Mouse (Mus musculus) stomach, embryonic 14.5 days (tissue): ENCODE results near the gene Laptm4a. TPM values are rescaled to one million over a fixed set of nuclear protein-coding genes. Genes with fewer than 3 reads are reported as not detected.

Experiments used
- ATAC-seq: fragments of 200-750 bp; cut with Nextera tagmentation; 2 replicates; pipeline ENCODE4 v1.8.0; 2017; ENCODE audit warnings: low read depth, moderate TSS enrichment; ENCODE audit not compliant: insufficient number of reproducible peaks, insufficient read depth, low FRiP score
- H3K27ac ChIP-seq: fragments of 300-500 bp; sonication (generic); 2 replicates; pipeline ENCODE4 v1.5.1; 2014; ENCODE audit warnings: mild to moderate bottlenecking, low read length, moderate library complexity, mixed read lengths
- H3K27me3 ChIP-seq: fragments of 300-500 bp; sonication (generic); 2 replicates; pipeline ENCODE4 v1.6.1; 2014; ENCODE audit warnings: low read length, control low read depth, mixed read lengths; ENCODE audit not compliant: control insufficient read depth, insufficient read depth
- H3K36me3 ChIP-seq: fragments of 300-500 bp; sonication (generic); 2 replicates; pipeline ENCODE4 v1.6.1; 2014; ENCODE audit warnings: mild to moderate bottlenecking, control low read depth, low read length, moderate library complexity, mixed read lengths; ENCODE audit not compliant: control insufficient read depth, insufficient read depth
- H3K4me1 ChIP-seq: fragments of 300-500 bp; sonication (generic); 2 replicates; pipeline ENCODE4 v1.6.1; 2014; ENCODE audit warnings: low read length, control low read depth, mixed read lengths; ENCODE audit not compliant: control insufficient read depth, insufficient read depth
- H3K4me2 ChIP-seq: fragments of 300-500 bp; sonication (generic); replicated peaks from 2 replicates; pipeline ENCODE4 v1.6.1; 2014; ENCODE audit warnings: low read depth, low read length, control low read depth
- H3K4me3 ChIP-seq: fragments of 300-500 bp; sonication (generic); 2 replicates; pipeline ENCODE4 v1.5.1; 2014; ENCODE audit warnings: low read depth, low read length, control low read depth
- H3K9ac ChIP-seq: fragments of 300-500 bp; sonication (generic); replicated peaks from 2 replicates; pipeline ENCODE4 v1.6.1; 2014; ENCODE audit warnings: low read depth, mild to moderate bottlenecking, control low read depth, low read length, moderate library complexity, mixed read lengths
- H3K9me3 ChIP-seq: fragments of 300-500 bp; sonication (generic); 2 replicates; pipeline ENCODE4 v1.6.1; 2016; ENCODE audit warnings: low read depth, low read length, control low read depth; ENCODE audit not compliant: control insufficient read depth
- WGBS: fragments of 180-500 bp; shearing (Covaris S2); extraction: QIAGEN DNeasy Blood & Tissue Kit; methylation state at CpG from one replicate; pipeline ENCODE4 v1.1.7; 2014; 5-methylcytosine and 5-hydroxymethylcytosine counted together
- polyA plus RNA-seq: library from polyadenylated mRNA; unstranded; fragments of >200 nt; fragmentation: Nextera tagmentation; extraction: Ambion mirVana; gene quantifications from 2 replicates; pipeline ENCODE4 v1.2.1, GENCODE M21; 2014

The Laptm4a gene
- polyA plus RNA-seq, 1 experiment from 2014 or later = 148 TPM

DNA sequence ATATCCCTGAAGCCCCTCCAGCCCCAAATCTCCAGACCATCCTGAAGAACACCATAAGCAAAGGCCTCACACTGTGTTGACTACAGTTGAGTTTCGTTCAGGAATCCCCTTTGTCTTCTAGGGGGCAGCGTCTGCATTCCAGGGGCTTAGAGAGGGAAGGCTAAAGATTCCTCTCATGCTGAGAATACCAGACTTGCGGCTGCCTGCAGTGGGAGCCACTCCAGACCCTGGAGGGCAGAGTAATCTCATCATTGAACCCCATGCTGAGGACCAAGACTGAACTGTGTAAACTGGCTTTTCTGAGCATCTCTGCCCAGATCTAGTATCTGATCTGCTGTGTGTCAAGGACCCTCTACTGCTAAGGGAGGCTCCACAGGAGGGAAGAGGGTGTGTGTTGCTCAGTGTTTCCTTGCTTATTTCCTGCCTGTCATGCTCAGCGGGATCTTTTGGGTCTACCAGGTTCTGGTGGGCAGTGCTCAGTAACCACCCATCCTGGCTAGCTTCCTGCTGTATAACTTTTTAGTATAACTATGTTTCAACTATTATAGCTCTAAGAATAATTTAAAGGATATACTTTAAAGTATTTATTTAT, 21.3 kb upstream of the Laptm4a start:
- ATAC-seq = no peak
- no peak overlapping the region for H3K9ac ChIP-seq
- no peaks in the 10 kb centered on the region for H3K27me3 ChIP-seq
- H3K9me3 ChIP-seq = no peaks in the 10 kb centered on the region
- H3K27ac ChIP-seq = no peak overlapping the region
- no peaks in the 10 kb centered on the region for H3K36me3 ChIP-seq
- 18% methylated on average over 4 of the region's 4 CpGs for WGBS
- peaks cover 16% of the 10 kb centered on the region for H3K4me1 ChIP-seq
- no peak overlapping the region for H3K4me2 ChIP-seq
- no peak overlapping the region for H3K4me3 ChIP-seq

GRCm38 (mm10) chr12:8900919-8901663, 20.4 kb upstream of the Laptm4a start:
- no peaks in the 10 kb centered on the region for H3K27me3 ChIP-seq
- H3K27ac ChIP-seq = peak overlapping the region; percentile 28; the same call in 1 of the 2 replicates
- H3K4me3 ChIP-seq = no peak overlapping the region
- H3K4me2 ChIP-seq = no peak overlapping the region
- WGBS = 29% methylated on average over 5 of the region's 5 CpGs
- peaks cover 16% of the 10 kb centered on the region for H3K4me1 ChIP-seq
- ATAC-seq = peak; percentile 30; the same call in 1 of the 2 replicates
- no peaks in the 10 kb centered on the region for H3K9me3 ChIP-seq
- no peak overlapping the region for H3K9ac ChIP-seq
- no peaks in the 10 kb centered on the region for H3K36me3 ChIP-seq

DNA sequence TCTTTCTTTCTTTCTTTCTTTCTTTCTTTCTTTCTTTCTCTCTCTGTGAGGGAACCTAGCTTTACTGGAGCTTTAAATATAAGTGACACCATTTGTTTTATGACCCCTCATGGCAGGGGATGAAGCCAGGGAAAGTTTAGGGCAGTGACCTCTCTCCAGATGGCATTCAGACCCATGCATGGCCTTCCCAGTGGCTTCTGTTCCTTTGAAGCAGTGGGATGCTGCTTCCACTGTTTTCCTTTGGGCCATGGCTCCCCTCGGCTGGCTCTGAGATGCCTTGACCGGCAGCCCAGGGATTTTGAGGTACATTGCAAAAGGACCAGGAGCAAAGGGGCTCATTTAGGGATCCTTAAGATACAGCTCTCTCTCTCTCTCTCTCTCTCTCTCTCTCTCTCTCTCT, 19.5 kb upstream of the Laptm4a start:
- Histone ChIP-seq H3K4me1 (peaks cover 16% of the 10 kb centered on the region), H3K9me3 (no peaks in the 10 kb centered on the region), H3K27me3 (no peaks in the 10 kb centered on the region), H3K27ac (no peak overlapping the region), H3K9ac (no peak overlapping the region), H3K4me2 (no peak overlapping the region), H3K36me3 (no peaks in the 10 kb centered on the region), H3K4me3 (no peak overlapping the region)
- no peak for ATAC-seq
- 34% methylated on average over 2 of the region's 2 CpGs for WGBS

DNA sequence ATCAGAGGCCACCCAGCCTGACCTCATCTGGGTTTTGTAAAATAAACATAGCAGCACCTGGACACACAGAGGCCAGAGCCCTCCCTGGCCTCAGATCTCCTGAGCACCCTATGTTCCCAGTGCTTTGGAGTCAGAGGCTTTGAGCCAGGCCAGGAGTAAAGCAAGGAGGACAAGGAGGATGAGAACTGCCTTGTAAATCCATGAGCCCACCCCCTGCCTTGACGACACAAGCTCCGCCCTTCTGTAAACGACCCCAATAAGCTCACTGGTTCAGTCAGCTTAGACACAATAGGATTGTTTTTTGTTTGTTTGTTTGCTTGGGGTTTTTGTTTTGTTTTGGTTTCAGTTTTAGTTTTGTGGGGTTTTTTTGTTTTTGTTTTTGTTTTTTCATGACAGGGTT, 19.0 kb upstream of the Laptm4a start:
- Histone ChIP-seq H3K4me1 (peaks cover 16% of the 10 kb centered on the region), H3K4me2 (no peak overlapping the region), H3K27me3 (no peaks in the 10 kb centered on the region), H3K4me3 (no peak overlapping the region), H3K9ac (no peak overlapping the region), H3K9me3 (no peaks in the 10 kb centered on the region), H3K27ac (no peak overlapping the region), H3K36me3 (no peaks in the 10 kb centered on the region)
- ATAC-seq = 0 out of 2 replicates have a peak, but pooled peaks have one; percentile 16
- WGBS = 27% methylated on average over 3 of the region's 3 CpGs

- Histone ChIP-seq H3K36me3 (no peaks in the 10 kb centered on the region), H3K4me1 (peaks cover 32% of the 10 kb centered on the region), H3K9ac (no peak overlapping the region), H3K4me2 (no peak overlapping the region; the same call in 1 of the 2 replicates), H3K4me3 (no peak overlapping the region), H3K27ac (peak overlapping the region; percentile 78), H3K27me3 (no peaks in the 10 kb centered on the region), H3K9me3 (no peaks in the 10 kb centered on the region)
- WGBS = 12% methylated on average over 16 of the region's 16 CpGs
- peak; percentile 71; the same call in 1 of the 2 replicates for ATAC-seq
These were observed 8.4 kb upstream of the Laptm4a start for GRCm38 (mm10) chr12:8912860-8913685.

DNA sequence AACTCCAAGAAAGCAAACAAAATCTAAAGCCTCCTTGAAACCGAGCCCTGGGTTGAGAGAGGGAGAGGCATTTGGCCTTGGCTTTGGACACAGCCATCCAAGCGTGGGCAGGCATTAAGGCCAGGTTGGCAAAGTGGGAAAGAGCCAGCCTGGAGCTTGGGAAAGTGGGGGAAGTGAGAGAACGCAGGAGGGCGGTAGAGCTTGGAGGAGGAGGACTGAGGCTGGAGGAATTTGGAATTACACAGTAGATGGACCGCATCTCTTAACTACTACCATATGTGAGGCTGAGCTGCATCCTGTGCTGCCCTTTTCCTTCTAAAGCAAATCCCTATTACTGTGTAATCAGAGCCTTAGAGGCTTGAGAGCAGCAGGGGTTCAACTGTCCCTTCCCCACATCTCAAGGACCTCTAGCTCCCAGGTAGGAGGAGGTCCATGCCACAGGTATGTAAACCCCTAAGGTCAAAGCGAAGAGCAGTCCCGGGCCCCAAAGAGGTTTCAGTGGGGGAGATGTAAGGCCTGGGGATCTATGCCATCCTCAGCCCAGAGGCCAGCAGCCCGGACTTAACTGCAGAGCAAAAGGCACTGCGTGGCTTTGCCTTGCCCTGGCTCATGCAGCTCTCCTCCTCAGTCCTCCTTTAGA, 7.6 kb upstream of the Laptm4a start:
- no peak for ATAC-seq
- peak overlapping the region; percentile 78; the same call in 1 of the 2 replicates for H3K27ac ChIP-seq
- no peak overlapping the region for H3K4me2 ChIP-seq
- no peaks in the 10 kb centered on the region for H3K36me3 ChIP-seq
- WGBS = 59% methylated on average over 9 of the region's 9 CpGs
- no peak overlapping the region for H3K9ac ChIP-seq
- no peaks in the 10 kb centered on the region for H3K27me3 ChIP-seq
- H3K4me1 ChIP-seq = peaks cover 30% of the 10 kb centered on the region
- no peaks in the 10 kb centered on the region for H3K9me3 ChIP-seq
- H3K4me3 ChIP-seq = no peak overlapping the region

GRCm38 (mm10) chr12:8916378-8916777, 5.1 kb upstream of the Laptm4a start:
- 41% methylated on average over 5 of the region's 5 CpGs for WGBS
- peak overlapping the region; percentile 49 for H3K27ac ChIP-seq
- H3K36me3 ChIP-seq = no peaks in the 10 kb centered on the region
- no peaks in the 10 kb centered on the region for H3K27me3 ChIP-seq
- H3K4me3 ChIP-seq = no peak overlapping the region
- no peak overlapping the region for H3K4me2 ChIP-seq
- ATAC-seq = no peak
- H3K9me3 ChIP-seq = no peaks in the 10 kb centered on the region
- peaks cover 35% of the 10 kb centered on the region for H3K4me1 ChIP-seq
- H3K9ac ChIP-seq = no peak overlapping the region

- Histone ChIP-seq H3K27ac (no peak overlapping the region), H3K9ac (no peak overlapping the region), H3K4me3 (no peak overlapping the region), H3K36me3 (peaks cover 2% of the 10 kb centered on the region; the same call in 1 of the 2 replicates), H3K4me1 (peaks cover 19% of the 10 kb centered on the region), H3K9me3 (no peaks in the 10 kb centered on the region), H3K4me2 (no peak overlapping the region), H3K27me3 (no peaks in the 10 kb centered on the region)
- 90% methylated on average over 3 of the region's 3 CpGs for WGBS
- no peak for ATAC-seq
These were observed 2.2 kb upstream of the Laptm4a start for GRCm38 (mm10) chr12:8919231-8919630.
